Mouse (Mus musculus) forebrain, embryonic 16.5 days (tissue): Measurements from ENCODE around the gene Itpk1. TPM values are rescaled to one million over a fixed set of nuclear protein-coding genes. Genes with fewer than 3 reads are reported as not detected.

Source experiments
- ATAC-seq: fragments of 200-750 bp; cut with Nextera tagmentation; 2 replicates; pipeline ENCODE4 v1.8.0; 2017; ENCODE audit warnings: mild to moderate bottlenecking, moderate library complexity
- H3K27ac ChIP-seq: fragments of 300-500 bp; sonication (generic); 2 replicates; pipeline ENCODE4 v1.5.1; 2014; ENCODE audit warnings: low read length, control low read depth
- H3K27me3 ChIP-seq: fragments of 300-500 bp; sonication (generic); replicated peaks from 2 replicates; pipeline ENCODE4 v1.6.1; 2014; ENCODE audit warnings: low read length; ENCODE audit not compliant: control insufficient read depth, insufficient read depth
- H3K36me3 ChIP-seq: fragments of 300-500 bp; sonication (generic); 2 replicates; pipeline ENCODE4 v1.6.1; 2014; ENCODE audit not compliant: control insufficient read depth, insufficient read depth
- H3K4me1 ChIP-seq: fragments of 300-500 bp; sonication (generic); replicated peaks from 2 replicates; pipeline ENCODE4 v1.6.1; 2014; ENCODE audit warnings: low read length; ENCODE audit not compliant: control insufficient read depth, insufficient read depth
- H3K4me2 ChIP-seq: fragments of 300-500 bp; sonication (generic); 2 replicates; pipeline ENCODE4 v1.6.1; 2014; ENCODE audit warnings: mild to moderate bottlenecking, low read length, control low read depth
- H3K4me3 ChIP-seq: fragments of 300-500 bp; sonication (generic); replicated peaks from 2 replicates; pipeline ENCODE4 v1.5.1; 2014; ENCODE audit warnings: mild to moderate bottlenecking, low read length, control low read depth
- H3K9ac ChIP-seq: fragments of 300-500 bp; sonication (generic); replicated peaks from 2 replicates; pipeline ENCODE4 v1.6.1; 2014; ENCODE audit warnings: low read depth, low read length, control low read depth
- H3K9me3 ChIP-seq: fragments of 300-500 bp; sonication (generic); 2 replicates; pipeline ENCODE4 v1.6.1; 2016; ENCODE audit warnings: low read length; ENCODE audit not compliant: control insufficient read depth
- WGBS: fragments of 180-500 bp; shearing (Covaris S2); extraction: QIAGEN DNeasy Blood & Tissue Kit; methylation state at CpG from one replicate; pipeline ENCODE4 v1.1.7; 2014; 5-methylcytosine and 5-hydroxymethylcytosine counted together
- polyA plus RNA-seq: library from polyadenylated mRNA; unstranded; fragments of >200 nt; fragmentation: Nextera tagmentation; extraction: Ambion mirVana; gene quantifications from 2 replicates; pipeline ENCODE4 v1.2.1, GENCODE M21; 2015

Gene Itpk1
- polyA plus RNA-seq, 1 experiment from 2014 or later = 68.7 TPM

DNA sequence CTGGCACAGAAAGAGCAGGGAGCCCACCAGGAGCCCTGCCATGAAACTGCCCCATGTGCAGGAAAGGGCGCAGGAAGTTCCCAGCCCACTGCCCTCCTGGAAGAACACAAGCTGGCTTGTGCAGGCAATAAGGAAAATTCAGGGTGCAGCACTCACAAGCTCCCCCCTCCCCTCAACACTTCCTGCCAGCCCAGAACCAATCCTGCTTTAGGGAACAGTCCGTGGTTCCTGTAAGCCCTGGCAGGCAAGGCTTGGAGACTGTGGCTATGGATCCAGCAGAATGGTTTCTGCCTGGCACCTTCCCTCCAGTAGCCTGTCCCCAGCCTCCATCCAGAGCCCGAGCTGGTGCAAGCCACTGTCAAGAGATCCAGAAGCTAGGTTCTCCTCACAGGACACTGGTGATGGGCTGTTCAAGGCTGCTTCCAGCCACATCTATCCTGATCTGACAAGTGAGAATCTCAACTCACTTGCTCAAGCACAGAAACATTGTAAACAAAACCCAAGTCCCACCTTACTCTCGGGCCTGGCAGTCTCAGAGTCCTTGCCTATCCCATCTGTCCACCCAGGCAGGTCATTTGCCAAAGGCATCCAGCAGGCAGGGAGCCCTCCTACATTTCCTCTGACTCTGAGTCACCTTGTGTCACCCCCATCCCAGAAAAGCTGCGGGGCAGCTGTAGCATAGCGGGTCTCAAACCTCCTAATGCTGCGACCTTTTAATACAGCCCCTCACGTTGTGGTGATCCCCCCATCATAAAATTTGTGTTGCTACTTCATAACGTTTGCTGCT is 102.3 kb downstream of the Itpk1 start:
- no peaks in the 10 kb centered on the region for H3K27me3 ChIP-seq
- peak overlapping the region; percentile 20; the same call in 1 of the 2 replicates for H3K9ac ChIP-seq
- peak overlapping the region; percentile 75 for H3K27ac ChIP-seq
- no peak overlapping the region for H3K4me2 ChIP-seq
- no peaks in the 10 kb centered on the region; the same call in 1 of the 2 replicates for H3K9me3 ChIP-seq
- peaks cover 22% of the 10 kb centered on the region for H3K4me1 ChIP-seq
- peak; percentile 56 for ATAC-seq
- H3K4me3 ChIP-seq = no peak overlapping the region
- WGBS = 66% methylated on average over 9 of the region's 9 CpGs
- H3K36me3 ChIP-seq = no peaks in the 10 kb centered on the region

DNA sequence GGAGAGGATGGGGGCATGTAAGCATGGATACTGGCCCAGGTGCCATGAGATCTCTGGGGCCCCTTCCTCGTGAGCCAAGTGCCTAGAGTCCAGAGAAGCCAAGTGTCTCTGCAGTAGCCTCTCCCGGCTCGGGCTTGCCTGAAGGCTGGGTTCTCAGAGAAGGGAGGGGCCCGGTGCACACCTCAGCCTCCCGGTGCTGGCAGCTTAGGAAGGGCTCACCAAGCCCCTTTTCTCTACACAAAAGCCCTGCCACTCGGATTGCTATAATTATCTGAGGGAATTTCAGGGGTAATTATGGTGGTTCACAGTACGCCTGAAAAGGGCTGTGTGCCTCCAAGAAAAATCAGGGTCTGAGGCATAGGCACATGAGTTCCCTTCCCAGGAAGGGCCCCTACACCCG is 102.9 kb downstream of the Itpk1 start:
- H3K9ac ChIP-seq = peak overlapping the region; percentile 20; the same call in 1 of the 2 replicates
- 5% methylated on average over 8 of the region's 8 CpGs for WGBS
- H3K4me2 ChIP-seq = no peak overlapping the region
- no peaks in the 10 kb centered on the region; the same call in 1 of the 2 replicates for H3K9me3 ChIP-seq
- no peaks in the 10 kb centered on the region for H3K27me3 ChIP-seq
- H3K36me3 ChIP-seq = no peaks in the 10 kb centered on the region
- peak overlapping the region; percentile 75 for H3K27ac ChIP-seq
- H3K4me3 ChIP-seq = no peak overlapping the region
- ATAC-seq = peak; percentile 80
- H3K4me1 ChIP-seq = peaks cover 22% of the 10 kb centered on the region

DNA sequence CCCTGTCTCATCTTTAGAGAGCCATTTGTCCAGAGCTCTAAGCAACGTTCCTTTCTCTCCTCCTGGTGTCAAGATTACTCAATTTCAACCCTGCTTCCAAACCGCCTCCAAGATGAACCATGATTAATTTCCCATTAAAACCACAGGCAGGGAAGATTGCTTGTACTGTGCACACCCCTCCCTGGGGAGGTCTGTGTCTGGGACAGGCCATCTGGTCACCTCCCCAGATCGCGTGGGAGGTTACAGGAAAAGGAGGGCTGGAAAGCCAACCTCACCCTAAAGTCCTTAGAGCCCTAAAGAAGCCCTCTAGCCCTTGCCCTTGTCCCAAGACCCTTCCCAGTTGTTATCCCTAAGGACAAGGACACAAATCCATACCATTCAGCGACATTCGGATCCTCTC is 104.4 kb downstream of the Itpk1 start:
- Histone ChIP-seq H3K27ac (no peak overlapping the region), H3K4me3 (no peak overlapping the region), H3K27me3 (no peaks in the 10 kb centered on the region), H3K9ac (no peak overlapping the region), H3K9me3 (no peaks in the 10 kb centered on the region; the same call in 1 of the 2 replicates), H3K36me3 (no peaks in the 10 kb centered on the region), H3K4me1 (peaks cover 22% of the 10 kb centered on the region), H3K4me2 (no peak overlapping the region)
- WGBS = 91% methylated on average over 6 of the region's 6 CpGs
- no peak for ATAC-seq

DNA sequence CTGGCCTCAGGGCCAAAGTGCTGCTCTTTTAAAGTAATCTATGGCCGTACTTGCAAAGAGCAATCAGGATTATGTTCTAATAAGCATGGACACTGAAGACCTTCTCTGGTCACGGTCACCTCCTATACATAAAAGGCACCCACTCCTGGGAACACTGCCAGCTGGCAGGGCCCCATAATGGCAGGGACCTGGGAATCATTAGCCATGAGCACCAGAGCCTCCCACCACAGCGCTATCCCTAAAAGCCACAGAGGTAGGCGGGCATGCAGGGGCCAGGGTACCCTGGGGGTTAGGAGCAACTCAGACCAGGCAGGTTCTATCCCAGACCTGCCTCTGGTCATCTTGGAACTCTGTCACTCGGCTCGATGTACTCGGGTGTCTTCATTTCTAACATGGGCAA is 104.9 kb downstream of the Itpk1 start:
- ATAC-seq = no peak
- 66% methylated on average over 7 of the region's 7 CpGs for WGBS
- peaks cover 22% of the 10 kb centered on the region for H3K4me1 ChIP-seq
- no peaks in the 10 kb centered on the region for H3K36me3 ChIP-seq
- no peaks in the 10 kb centered on the region for H3K27me3 ChIP-seq
- no peak overlapping the region for H3K9ac ChIP-seq
- no peak overlapping the region for H3K4me2 ChIP-seq
- no peak overlapping the region for H3K4me3 ChIP-seq
- no peak overlapping the region for H3K27ac ChIP-seq
- H3K9me3 ChIP-seq = no peaks in the 10 kb centered on the region; the same call in 1 of the 2 replicates

DNA sequence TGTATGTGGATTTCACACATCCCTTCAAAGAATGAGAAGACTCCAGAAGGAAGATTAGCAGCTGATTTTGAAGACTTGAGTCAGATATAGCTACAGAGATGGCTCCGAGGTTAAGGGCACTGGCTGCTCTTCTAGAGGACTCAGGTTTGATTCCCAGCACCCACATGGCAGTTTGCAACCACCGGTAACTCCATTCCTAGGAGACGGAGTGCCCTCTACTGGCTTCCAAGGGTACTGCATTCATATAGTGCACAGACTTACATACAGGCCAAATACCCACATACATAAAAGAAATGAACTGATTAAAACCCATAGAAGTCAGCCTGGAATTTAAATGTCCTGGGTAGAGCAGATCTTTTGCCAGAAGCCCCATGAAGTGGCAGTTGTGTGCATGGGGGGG is 106.2 kb downstream of the Itpk1 start:
- 99% methylated on average over 3 of the region's 3 CpGs for WGBS
- ATAC-seq = no peak
- Histone ChIP-seq H3K9me3 (no peaks in the 10 kb centered on the region; the same call in 1 of the 2 replicates), H3K27ac (no peak overlapping the region), H3K4me3 (no peak overlapping the region), H3K4me2 (no peak overlapping the region), H3K27me3 (no peaks in the 10 kb centered on the region), H3K4me1 (peaks cover 35% of the 10 kb centered on the region), H3K9ac (no peak overlapping the region), H3K36me3 (no peaks in the 10 kb centered on the region)

DNA sequence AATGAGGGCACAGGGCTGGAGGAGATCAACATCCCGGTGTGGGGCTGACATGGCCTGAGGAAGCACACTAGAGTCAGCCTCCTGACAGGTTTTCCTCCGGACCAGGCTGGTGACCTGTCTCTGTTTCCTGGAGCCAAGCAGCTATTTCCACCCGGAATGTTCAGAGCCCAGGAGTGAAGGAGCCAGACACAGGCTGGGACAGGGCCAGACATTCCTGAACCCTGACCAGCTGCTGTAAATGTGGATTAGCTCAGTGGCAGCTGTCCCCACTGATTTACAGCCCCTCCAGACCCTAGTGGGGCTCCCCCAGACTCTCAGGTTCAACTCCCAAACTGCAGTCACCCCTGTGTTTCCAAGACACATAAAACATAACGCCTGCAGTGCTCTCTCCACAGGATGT is 107.3 kb downstream of the Itpk1 start:
- no peak overlapping the region for H3K27ac ChIP-seq

GRCm38 (mm10) chr12:102596410-102596809 is 108.3 kb downstream of the Itpk1 start:
- Histone ChIP-seq H3K9ac (no peak overlapping the region), H3K36me3 (no peaks in the 10 kb centered on the region), H3K4me2 (no peak overlapping the region), H3K4me3 (no peak overlapping the region), H3K27ac (no peak overlapping the region), H3K27me3 (no peaks in the 10 kb centered on the region), H3K9me3 (no peaks in the 10 kb centered on the region; the same call in 1 of the 2 replicates), H3K4me1 (peaks cover 24% of the 10 kb centered on the region)
- ATAC-seq = no peak
- WGBS = 72% methylated on average over 7 of the region's 7 CpGs

More for the DNA sequence above, 107.3 kb downstream of the Itpk1 start:
- H3K4me3 ChIP-seq = no peak overlapping the region
- no peaks in the 10 kb centered on the region for H3K36me3 ChIP-seq
- H3K4me2 ChIP-seq = no peak overlapping the region
- ATAC-seq = no peak
- 68% methylated on average over 4 of the region's 4 CpGs for WGBS
- H3K9me3 ChIP-seq = no peaks in the 10 kb centered on the region; the same call in 1 of the 2 replicates
- H3K4me1 ChIP-seq = peaks cover 35% of the 10 kb centered on the region
- H3K27me3 ChIP-seq = no peaks in the 10 kb centered on the region
- H3K9ac ChIP-seq = no peak overlapping the region

- Histone ChIP-seq H3K4me2 (no peak overlapping the region), H3K4me1 (peaks cover 18% of the 10 kb centered on the region), H3K27me3 (no peaks in the 10 kb centered on the region), H3K9ac (no peak overlapping the region), H3K4me3 (no peak overlapping the region), H3K27ac (no peak overlapping the region), H3K9me3 (no peaks in the 10 kb centered on the region; the same call in 1 of the 2 replicates), H3K36me3 (no peaks in the 10 kb centered on the region)
- 62% methylated on average over 9 of the region's 9 CpGs for WGBS
- ATAC-seq = no peak
Measured at GRCm38 (mm10) chr12:102594627-102595026, 110.1 kb downstream of the Itpk1 start.

DNA sequence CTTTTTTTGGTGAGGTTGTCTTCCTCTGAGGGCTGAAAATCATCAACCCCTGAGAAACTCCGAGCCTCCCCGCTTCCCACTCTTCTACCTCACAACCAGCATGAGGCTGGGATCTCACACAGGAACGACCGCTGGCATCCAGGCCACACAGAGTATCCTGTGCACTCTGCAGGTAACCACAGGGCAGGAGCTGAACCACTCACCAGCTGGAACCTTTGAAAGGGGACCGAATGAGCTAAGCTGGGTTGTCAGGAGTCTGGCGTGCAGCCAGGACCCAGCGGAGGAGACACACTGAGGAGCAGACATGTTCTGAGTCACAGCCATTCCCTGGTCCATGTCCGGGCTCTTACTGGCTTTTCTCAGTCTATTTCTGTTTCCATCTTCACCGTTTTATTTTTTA is 111.0 kb downstream of the Itpk1 start:
- Histone ChIP-seq H3K27ac (no peak overlapping the region), H3K4me3 (no peak overlapping the region), H3K36me3 (no peaks in the 10 kb centered on the region), H3K27me3 (no peaks in the 10 kb centered on the region), H3K4me2 (no peak overlapping the region), H3K4me1 (peaks cover 18% of the 10 kb centered on the region), H3K9ac (0 out of 2 replicates have a peak overlapping the region, but pooled peaks have one; percentile 1), H3K9me3 (no peaks in the 10 kb centered on the region; the same call in 1 of the 2 replicates)
- peak; percentile 57 for ATAC-seq
- 32% methylated on average over 9 of the region's 9 CpGs for WGBS
